Mouse (Mus musculus) left cerebral cortex, adult 9 months (tissue): ENCODE results near the gene Spo11.

Experiments used
- DNase-seq, 2 experiments: peaks; one replicate each; pipeline ENCODE4 v3.0.0; 2022; ENCODE audit warnings: low spot score in 2 of 2

Gene Spo11

DNA sequence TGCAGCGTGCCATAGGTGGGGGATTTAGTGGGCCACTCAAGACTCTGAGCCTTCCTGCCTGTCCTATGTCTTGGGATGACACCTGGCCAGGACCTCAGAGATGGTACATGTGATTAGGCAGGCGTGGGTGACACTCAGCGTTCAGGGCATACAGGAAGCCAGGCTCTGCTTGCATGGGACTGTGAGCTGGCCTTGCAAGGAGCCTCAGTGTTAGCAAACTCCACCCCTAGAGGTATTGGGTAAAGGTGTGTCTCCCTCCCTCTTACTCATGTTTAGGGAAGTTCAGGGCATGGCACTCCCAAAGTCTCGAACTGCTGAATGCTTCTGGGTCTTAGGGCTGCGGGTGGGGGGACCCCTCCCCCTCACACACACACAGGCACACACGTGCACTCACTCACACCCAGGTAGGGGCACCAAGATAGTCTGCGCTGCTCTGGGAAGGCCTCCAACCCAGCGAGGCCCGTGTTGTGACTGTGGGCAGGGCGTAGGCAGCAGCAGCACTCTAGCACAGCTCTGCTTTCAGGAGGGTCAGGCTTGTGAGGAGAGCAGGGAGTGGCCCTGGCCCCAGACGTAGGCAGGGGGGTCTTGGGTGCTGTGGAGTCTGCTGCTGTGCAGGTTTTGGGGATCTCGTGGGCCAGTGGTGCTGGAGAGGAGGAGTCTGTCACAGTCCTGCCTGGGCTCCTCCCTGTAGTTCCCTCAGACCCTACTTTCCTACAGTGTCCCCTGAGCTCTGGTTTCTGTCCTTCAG, 53.3 kb downstream of the Spo11 start:
- no peak for DNase-seq

DNA sequence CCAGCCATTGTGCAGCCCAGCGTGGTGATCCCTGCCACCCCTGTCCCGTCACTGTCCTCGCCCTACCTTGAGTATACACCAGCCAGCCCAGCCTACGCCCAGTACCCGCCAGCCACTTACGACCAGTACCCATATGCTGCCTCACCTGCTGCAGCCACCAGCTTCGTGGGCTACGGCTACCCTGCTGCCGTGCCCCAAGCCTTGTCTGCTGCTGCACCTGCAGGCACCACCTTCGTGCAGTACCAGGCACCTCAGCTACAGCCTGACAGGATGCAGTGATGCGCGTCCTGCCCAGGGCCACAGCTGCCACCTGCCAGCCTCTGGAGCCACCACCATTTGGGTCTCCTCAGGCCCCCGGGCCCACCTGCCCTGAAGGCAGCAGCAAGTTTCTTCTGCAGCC, 56.0 kb downstream of the Spo11 start:
- no peak for DNase-seq

DNA sequence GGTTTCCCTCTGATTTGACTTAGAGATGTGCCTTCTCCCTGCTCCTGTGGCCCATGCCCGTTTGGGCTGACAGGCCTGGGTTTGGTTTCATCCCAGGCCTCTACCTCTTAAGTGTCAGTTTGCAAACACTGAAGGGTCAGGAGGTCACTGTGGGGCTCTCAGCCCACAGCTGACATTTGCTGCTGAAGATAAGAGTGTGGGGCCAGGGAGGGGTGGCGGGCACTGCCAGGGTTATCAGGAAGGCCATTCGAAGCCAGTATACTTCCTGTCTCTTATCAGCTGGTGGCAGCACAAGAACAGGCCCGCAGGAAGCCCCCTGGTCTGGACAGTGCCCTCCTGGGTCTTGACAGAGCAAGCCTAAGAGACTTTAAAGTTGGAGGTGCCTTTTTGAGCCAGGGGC, 57.5 kb downstream of the Spo11 start:
- no peak for DNase-seq

DNA sequence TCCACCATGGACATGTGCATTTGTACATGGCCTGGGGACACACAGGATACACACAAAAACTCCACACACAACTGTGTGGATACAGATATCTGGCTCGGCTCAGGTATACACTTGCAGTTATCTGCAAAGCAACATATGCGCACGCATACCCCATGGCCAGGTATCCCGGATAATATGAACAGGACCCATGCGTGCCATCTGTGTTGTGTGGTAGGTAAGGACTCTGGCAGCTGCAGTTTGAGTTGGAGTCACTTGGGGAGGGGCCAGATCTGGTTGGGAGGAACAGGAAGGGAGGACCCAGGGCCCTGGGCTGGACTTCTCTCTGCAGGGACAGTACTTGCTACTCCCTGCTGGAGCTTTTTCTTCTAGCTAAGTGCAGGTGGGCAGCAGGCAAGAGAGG, 58.2 kb downstream of the Spo11 start:
- no peak for DNase-seq

DNA sequence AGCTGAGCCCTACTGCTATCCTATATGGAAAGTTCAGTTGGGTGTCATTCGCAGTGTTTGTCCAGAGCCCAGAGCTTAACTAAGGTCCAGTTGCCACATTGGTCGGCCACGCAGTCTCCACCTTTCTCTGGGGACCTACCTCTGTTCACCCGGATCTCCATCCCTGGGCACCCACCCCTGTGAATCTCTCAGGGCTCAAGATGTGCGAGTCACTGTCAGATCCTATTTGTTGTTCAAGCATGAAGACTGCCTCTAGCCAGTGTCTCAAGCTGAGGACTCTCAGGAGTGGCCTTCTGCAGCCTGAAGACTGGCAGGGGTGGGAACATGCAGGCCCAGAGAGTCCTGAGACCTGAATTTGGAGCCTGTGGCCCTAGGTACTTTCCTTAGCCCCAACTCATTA, 58.6 kb downstream of the Spo11 start:
- DNase-seq: no peak

DNA sequence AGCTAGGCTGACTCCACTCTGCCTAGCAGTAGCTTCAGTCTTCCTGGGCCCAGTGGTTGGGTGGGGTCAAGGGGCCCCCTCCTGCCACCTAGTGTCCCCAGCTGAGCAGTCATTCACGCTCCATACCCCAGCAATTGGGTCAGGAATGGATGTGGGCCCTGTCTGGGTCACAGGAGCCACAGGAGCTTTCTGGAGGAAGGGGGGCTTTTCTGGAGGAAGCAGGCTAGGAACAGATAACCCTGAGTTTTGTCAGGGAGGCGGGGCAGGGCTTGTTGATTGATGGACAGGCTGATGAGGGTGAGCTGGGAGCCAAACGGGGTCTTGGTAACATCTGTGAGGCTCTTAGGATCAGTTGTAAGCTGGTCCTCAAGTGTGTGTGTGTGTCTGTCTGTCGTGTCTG, 59.1 kb downstream of the Spo11 start:
- no peak for DNase-seq

DNA sequence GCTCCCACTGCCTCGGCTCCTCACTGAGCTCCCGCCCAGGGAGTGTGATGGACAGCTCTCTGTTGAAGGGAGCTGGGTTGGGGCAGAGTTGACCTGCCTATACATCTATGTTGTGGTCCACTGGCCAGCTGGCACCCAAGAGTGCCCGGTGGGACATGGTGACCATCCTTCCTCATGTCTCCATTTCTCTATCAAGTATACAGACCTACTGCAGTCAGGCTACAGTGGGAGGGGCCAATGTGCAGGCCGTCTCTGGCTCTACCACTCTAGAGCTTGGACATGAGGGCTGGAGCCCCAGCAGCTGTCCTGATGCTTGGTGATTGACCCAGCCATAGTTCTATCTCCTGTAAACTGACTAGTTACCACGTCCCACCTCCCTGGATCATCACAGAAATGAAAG, 59.8 kb downstream of the Spo11 start:
- DNase-seq: no peak

DNA sequence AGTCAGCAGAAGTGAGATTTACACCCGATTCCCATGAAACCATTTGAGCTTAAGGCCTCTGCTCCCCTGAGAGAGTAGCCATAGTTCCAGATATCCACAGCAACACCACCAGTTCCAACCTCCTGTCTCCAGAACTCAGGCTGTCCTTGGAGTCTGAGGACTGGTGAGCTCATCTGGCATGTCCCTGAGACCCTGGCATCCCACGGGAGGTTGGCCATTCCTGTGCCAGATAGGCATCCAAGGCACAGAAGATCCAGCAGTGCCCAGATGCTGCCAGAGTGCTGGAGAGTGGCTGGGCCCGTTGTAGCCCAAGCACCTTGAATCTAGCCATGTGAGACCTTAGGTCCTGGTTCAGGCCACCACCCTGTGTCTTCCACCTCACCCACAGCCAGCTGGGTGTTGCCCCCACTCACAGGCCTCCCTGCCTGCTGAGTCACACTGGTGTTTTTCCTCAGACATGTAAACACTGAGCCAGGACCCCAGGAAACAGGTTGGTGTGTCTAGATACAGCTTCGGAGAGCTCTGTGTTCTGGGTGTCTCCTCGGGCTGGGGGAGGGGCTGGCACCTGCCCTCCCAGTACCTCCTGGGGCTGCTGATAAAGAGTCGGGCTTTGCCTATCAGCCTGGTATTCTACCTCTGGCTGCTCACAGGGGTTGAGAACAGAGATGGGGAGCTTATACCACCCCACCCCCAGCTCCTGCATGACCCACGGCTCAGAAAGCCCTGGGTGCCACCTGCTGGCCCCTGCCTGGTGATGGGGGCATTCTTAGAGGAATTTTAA, 60.5 kb downstream of the Spo11 start:
- DNase-seq: no peak

DNA sequence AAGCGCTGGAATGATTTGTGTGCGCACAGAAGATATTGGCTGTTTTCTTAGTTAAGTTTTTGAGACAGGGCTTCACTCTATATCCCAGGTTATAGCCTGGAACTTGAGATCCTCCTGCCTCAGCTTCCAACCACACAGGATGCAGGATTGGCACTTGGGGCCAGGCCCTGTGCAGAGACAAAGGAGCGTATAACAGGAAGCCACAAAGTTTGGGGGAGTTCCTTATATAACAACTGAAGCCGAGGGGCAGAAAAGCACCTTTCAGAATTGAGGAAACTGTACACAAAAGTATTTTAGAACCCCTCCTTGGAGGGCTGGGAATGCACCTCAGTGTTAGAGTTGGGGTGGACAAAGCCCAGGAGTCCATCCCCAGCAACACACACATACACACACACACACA, 61.5 kb downstream of the Spo11 start:
- no peak for DNase-seq

DNA sequence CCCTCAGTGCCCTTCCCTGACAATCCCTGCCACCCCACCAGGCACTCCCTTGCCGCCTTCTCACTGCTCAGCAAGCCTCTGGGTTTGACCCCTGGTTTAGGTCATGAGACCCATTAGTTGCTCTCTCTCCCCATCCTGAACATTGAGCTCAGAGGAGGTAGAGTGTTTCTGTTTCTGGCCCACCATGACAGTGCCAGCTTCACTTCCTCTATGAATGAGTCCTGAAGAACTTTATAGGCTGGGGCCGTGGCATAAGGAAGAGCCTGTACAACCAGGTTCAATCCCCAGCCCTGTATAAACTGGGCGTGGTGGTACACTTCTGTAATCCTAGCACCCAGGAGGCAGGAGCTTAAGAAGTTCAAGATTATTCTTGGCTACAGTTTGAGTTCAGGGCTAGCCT, 63.3 kb downstream of the Spo11 start:
- DNase-seq: no peak

DNA sequence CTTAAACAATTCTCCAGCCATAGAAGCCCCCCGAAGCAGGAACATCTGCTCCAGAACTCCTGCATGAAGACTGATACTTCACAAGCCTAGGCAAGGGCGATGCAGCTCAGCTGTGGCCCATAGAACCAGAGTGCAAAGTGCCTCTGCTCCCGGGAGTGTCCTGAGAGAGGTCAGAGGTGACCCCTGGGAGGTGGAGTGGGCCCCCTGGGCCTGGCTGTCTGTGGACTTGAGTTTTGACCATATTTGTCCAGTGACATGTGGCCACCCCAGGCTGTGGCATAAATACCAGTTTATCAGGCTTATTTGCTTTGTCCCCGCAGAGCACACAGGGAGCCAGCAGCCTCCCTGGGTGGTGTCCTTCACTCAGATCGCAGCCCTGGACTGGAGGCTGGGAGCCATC, 63.7 kb downstream of the Spo11 start:
- no peak for DNase-seq

DNA sequence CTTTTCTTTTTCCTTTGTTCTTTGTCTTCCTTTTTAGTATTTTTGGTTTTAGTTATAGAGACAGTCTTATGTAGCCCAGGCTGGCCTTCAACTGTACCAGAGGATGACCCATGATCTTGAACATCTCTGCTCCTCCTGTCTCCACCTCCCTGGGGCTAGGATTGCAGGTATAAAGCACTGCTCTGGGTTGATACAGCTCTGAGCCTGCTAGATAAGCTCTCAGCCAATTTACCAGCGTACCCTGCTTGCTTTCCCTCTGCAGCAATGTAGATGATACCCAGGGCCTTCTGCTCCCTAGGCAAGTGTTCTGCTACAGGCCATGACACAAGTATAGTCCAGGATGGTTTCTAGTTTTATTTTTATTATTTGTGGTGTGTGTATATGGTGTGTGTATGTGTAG, 64.4 kb downstream of the Spo11 start:
- no peak for DNase-seq

DNA sequence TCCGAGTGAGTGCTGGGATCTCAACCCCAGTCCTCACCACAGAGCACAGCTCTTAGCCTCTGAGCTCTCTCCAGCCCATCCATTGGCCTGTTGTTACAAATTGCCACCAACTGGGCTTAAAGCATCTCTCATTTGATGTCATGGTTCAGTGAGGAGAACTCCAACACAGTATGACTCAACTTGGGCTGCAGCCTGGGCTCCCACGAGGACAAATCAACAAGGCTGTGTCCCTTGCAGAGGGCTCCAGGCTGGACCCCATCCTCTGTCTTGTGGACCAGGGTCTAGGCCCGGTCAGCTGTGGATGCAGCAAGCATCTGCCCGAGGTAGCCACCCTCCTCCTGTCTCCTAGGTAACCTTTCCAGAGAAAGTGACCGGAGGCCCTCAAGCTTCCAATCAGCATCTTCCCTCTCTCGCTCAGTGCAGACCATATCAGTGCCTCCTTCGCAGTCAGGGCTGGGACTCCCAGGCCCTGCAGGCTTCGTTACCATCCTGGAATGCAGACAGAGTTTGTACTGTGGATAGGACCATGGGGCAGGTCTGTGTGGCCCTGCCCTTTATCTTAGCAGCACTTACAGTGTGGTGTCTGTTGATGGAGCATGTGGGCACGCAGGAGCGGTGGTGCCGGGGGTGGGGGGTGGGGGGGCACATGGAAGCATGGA, 65.1 kb downstream of the Spo11 start:
- DNase-seq: no peak
